Mouse (Mus musculus) bone marrow, adult 2 months (tissue): ENCODE results near the gene Fgf22.

Source experiments
- CTCF ChIP-seq: fragments of 200-500 bp; IDR thresholded peaks from 2 replicates; pipeline ENCODE4 v1.5.1; 2011; ENCODE audit warnings: low read length, control low read depth; ENCODE audit not compliant: control insufficient read depth, insufficient read depth
- POLR2A ChIP-seq: fragments of 200-500 bp; IDR thresholded peaks from 2 replicates; pipeline ENCODE4 v1.6.1; 2011; ENCODE audit warnings: low read depth, mild to moderate bottlenecking, control low read depth, low read length, borderline replicate concordance; ENCODE audit not compliant: control insufficient read depth

DNA sequence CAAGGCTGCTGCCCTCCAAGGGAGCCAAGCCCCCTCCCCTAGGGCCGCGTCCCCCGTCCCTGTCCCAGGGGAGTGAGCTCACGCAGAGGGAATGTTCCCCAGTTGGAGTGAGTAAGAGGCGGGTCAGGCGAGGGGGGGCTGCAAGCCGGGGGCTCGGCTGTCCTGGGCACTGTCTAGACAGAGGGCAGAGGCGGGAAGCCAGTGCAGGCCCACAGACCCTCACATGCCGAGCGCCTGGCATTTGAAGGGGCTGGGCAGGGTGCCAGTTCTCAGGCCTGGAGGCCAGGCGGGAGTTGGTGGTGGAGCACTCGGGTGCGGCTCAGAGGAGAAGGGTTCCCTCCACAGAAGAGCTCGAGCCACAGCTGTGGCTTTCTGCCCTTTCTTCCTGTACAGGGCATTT lies 23.1 kb downstream of the Fgf22 start:
- TF ChIP-seq POLR2A (no peak), CTCF (no peak)
